Comparison of ENCODE assay signal across 24 mouse cellular contexts in genomic region chr1:52269596-52269995, GRCm38 (mm10). TPM values are rescaled to one million over a fixed set of nuclear protein-coding genes. Genes with fewer than 3 reads are reported as not detected.
DNase-seq lines count a peak whose midpoint lies in the region; ATAC-seq and TF ChIP-seq lines count a peak whose summit lies in the region.
"Had no signal": no experiment of that assay in that cellular context is flagged by ENCODE, and none has a peak within 500 bp of the region (broad histone marks: within the 10 kb centered on the region; RNA-seq: fewer than 3 reads in every experiment).

No protein-coding gene starts in this region.

- H3K9ac ChIP-seq in lung, embryonic 16.5 days (ENCODE audit: low read length): no peak overlapping the region
- H3K9ac ChIP-seq: embryonic facial prominence, embryonic 15.5 days; hindbrain, embryonic 14.5 days; liver, embryonic 15.5 days; neural tube, embryonic 13.5 days had no signal

- no peak overlapping the region for H3K4me2 ChIP-seq in lung, embryonic 16.5 days (ENCODE audit: low read depth, low read length)
- H3K4me2 ChIP-seq: embryonic facial prominence, embryonic 15.5 days; hindbrain, embryonic 14.5 days; liver, embryonic 15.5 days; neural tube, embryonic 13.5 days had no signal

- ATAC-seq in cerebellum, adult (ENCODE audit: insufficient number of reproducible peaks, low FRiP score, low TSS enrichment): no peak
- 0 out of 2 replicates have a peak, but pooled peaks have one; percentile 34 for ATAC-seq in lung, embryonic 16.5 days (ENCODE audit: low read depth)
- ATAC-seq: inflammation-experienced regulatory T-cells, adult 6 months; midbrain, embryonic 16.5 days had no signal

- H3K27ac ChIP-seq in cerebellum, adult 2 months (ENCODE audit: insufficient read depth, low read length): no peak overlapping the region
- no peak overlapping the region for H3K27ac ChIP-seq in lung, embryonic 16.5 days (ENCODE audit: low read length)
- H3K27ac ChIP-seq: embryonic facial prominence, embryonic 15.5 days; hindbrain, embryonic 14.5 days; limb, embryonic 10.5 days; liver, embryonic 15.5 days; macrophage; midbrain, embryonic 10.5 days; neural tube, embryonic 13.5 days had no signal

- no peaks in the 10 kb centered on the region for H3K9me3 ChIP-seq in lung, embryonic 16.5 days (ENCODE audit: control insufficient read depth, low read length)
- H3K9me3 ChIP-seq: embryonic facial prominence, embryonic 15.5 days; limb, embryonic 10.5 days; liver, embryonic 15.5 days; midbrain, embryonic 10.5 days; neural tube, embryonic 13.5 days had no signal

- H3K36me3 ChIP-seq in lung, embryonic 16.5 days (ENCODE audit: control insufficient read depth, insufficient read depth, low read length): no peaks in the 10 kb centered on the region
- H3K36me3 ChIP-seq: embryonic facial prominence, embryonic 15.5 days; limb, embryonic 10.5 days; liver, embryonic 15.5 days; midbrain, embryonic 10.5 days; neural tube, embryonic 13.5 days had no signal

- DNase-seq in cerebellum, adult 2 months: peak; percentile 43 to 52
- DNase-seq in lung, postnatal 25 days (ENCODE audit: low spot score): no peak
- peak; percentile 65 for DNase-seq in cerebellum, adult 9-10 months
- DNase-seq in lung, postnatal 36 days: peak; percentile 54
- no peak for DNase-seq in kidney, adult 9 months
- DNase-seq: heart, postnatal 4 days; kidney, adult 18-20 months; kidney, postnatal 10 days; liver; retina, postnatal 1 day; right cerebral cortex, postnatal 4 days; thymus, postnatal 36 days had no signal

- no peak for TF ChIP-seq POLR2A in cerebellum, adult 2 months (IDR thresholded peaks at IDR 0.05; ENCODE audit: borderline replicate concordance, insufficient read depth, low read length)

- WGBS in cerebellum, adult 2 months: 48% methylated on average over 4 of the region's 4 CpGs
- WGBS in lung, embryonic 16.5 days: 52% methylated on average over 4 of the region's 4 CpGs

- H3K4me1 ChIP-seq in cerebellum, adult 2 months (ENCODE audit: control insufficient read depth, insufficient read depth, low read length): peaks cover 8% of the 10 kb centered on the region
- peaks cover 5% of the 10 kb centered on the region; the same call in 1 of the 2 replicates for H3K4me1 ChIP-seq in lung, embryonic 16.5 days (replicated peaks; ENCODE audit: control insufficient read depth, insufficient read depth, low read length)
- H3K4me1 ChIP-seq: embryonic facial prominence, embryonic 15.5 days; limb, embryonic 10.5 days; liver, embryonic 15.5 days; midbrain, embryonic 10.5 days; neural tube, embryonic 13.5 days had no signal

- no peak overlapping the region for H3K4me3 ChIP-seq in cerebellum, adult 2 months (replicated peaks; ENCODE audit: insufficient read depth, low read depth, low read length)
- no peak overlapping the region for H3K4me3 ChIP-seq in lung, embryonic 16.5 days (ENCODE audit: low read length)
- H3K4me3 ChIP-seq: embryonic facial prominence, embryonic 15.5 days; limb, embryonic 10.5 days; liver, embryonic 15.5 days; midbrain, embryonic 10.5 days; myocyte; neural tube, embryonic 13.5 days had no signal

- no peak for TF ChIP-seq CTCF in cerebellum, adult 2 months (IDR thresholded peaks at IDR 0.05; ENCODE audit: borderline replicate concordance, insufficient read depth, low read depth, low read length)

- no peaks in the 10 kb centered on the region for H3K27me3 ChIP-seq in cerebellum, adult 2 months (ENCODE audit: control insufficient read depth, insufficient read depth, low read length)
- H3K27me3 ChIP-seq in lung, embryonic 16.5 days (ENCODE audit: control insufficient read depth, insufficient read depth, low read depth, low read length): no peaks in the 10 kb centered on the region
- H3K27me3 ChIP-seq: embryonic facial prominence, embryonic 15.5 days; liver, embryonic 15.5 days; neural tube, embryonic 13.5 days had no signal

RNA-seq across cellular contexts. Expression of gene Gls, which starts 36.6 kb away (rescaled TPM):
- 234 and 248 TPM in 2 replicates for polyA plus RNA-seq in cerebellum, adult 2 months (2012; rRNA removed)
- polyA plus RNA-seq in lung, embryonic 16.5 days (2015; fragmentation: Nextera tagmentation; extraction: Ambion mirVana): 11.9 and 12.8 TPM in 2 replicates

Comparison
In these comparisons a context has a peak if more than half of its experiments do, and no peak if none do; other contexts are left out.
1. DNase-seq: peak in cerebellum, adult 2 months (2 of 2), cerebellum, adult 9-10 months (single experiment) and lung, postnatal 36 days (single experiment); none in lung, postnatal 25 days (single experiment) and kidney, adult 9 months (single experiment).
2. RNA of gene Gls, which starts 36.6 kb away (polyA plus RNA-seq): 234 to 248 TPM in cerebellum, adult 2 months; 11.9 to 12.8 TPM in lung, embryonic 16.5 days; every median in the first group is over 10 times any median in the second.